Mouse (Mus musculus) CH12.LX (cell line): ENCODE data around the gene Khk. TPM values are rescaled to one million over a fixed set of nuclear protein-coding genes. Genes with fewer than 3 reads are reported as not detected.
A peak's percentile ranks its signal among the peaks of the same experiment; 100 is the strongest.

Experiments
- DNase-seq: peaks from one replicate; pipeline ENCODE4 v3.0.0-alpha.2; 2013; ENCODE audit errors: extremely low read depth
- H3K27ac ChIP-seq: 2 replicates; pipeline ENCODE4 v1.5.1; 2012; ENCODE audit warnings: low read depth, mild to moderate bottlenecking, control low read depth, moderate library complexity; ENCODE audit not compliant: insufficient read depth
- H3K27me3 ChIP-seq: replicated peaks from 2 replicates; pipeline ENCODE3; 2012; ENCODE audit warnings: inconsistent platforms
- H3K36me3 ChIP-seq, 2 experiments: replicated peaks in 1 of 2; 2 replicates each; pipeline versions ENCODE3 to v1.6.1; 2012; ENCODE audit warnings: inconsistent platforms in 1 of 2, low read length in 1 of 2, mild to moderate bottlenecking in 1 of 2, mixed read lengths in 1 of 2, moderate library complexity in 1 of 2; ENCODE audit not compliant: control insufficient read depth in 1 of 2, insufficient read depth in 1 of 2
- H3K4me1 ChIP-seq, 2 experiments: 2 replicates each; pipeline ENCODE4 v1.6.1; 2012; ENCODE audit warnings: inconsistent platforms in 1 of 2, moderate library complexity in 1 of 2; ENCODE audit not compliant: insufficient read depth in 2 of 2, control insufficient read depth in 1 of 2
- H3K4me2 ChIP-seq: 2 replicates; pipeline ENCODE4 v1.6.1; 2012; ENCODE audit warnings: low read depth, mild to moderate bottlenecking, control low read depth; ENCODE audit not compliant: poor library complexity, insufficient read depth, severe bottlenecking
- H3K4me3 ChIP-seq, 3 experiments: fragments of 150-350 bp in 1 of 3; sonication (generic) in 1 of 3; replicated peaks in 1 of 3; 2 replicates each; pipeline versions ENCODE3 to v1.5.1; 2011 to 2012; ENCODE audit warnings: low read depth in 2 of 3, low read length in 2 of 3, mild to moderate bottlenecking in 2 of 3, moderate library complexity in 2 of 3, control low read depth in 1 of 3, improper control_type of control experiment in 1 of 3, inconsistent platforms in 1 of 3, mixed read lengths in 1 of 3; ENCODE audit not compliant: poor library complexity in 1 of 3
- H3K79me2 ChIP-seq: replicated peaks from 2 replicates; pipeline ENCODE4 v1.6.1; 2012; ENCODE audit warnings: mild to moderate bottlenecking, moderate library complexity; ENCODE audit not compliant: control insufficient read depth, poor library complexity, insufficient read depth, severe bottlenecking; ENCODE audit errors: extremely low read depth
- H3K9ac ChIP-seq: 2 replicates; pipeline ENCODE4 v1.6.1; 2012; ENCODE audit warnings: low read depth, mild to moderate bottlenecking, control low read depth, moderate library complexity; ENCODE audit not compliant: insufficient read depth
- H3K9me3 ChIP-seq: replicated peaks from 2 replicates; pipeline ENCODE3; 2012; ENCODE audit warnings: low read length, inconsistent platforms, mixed read lengths
- BHLHE40 ChIP-seq: IDR thresholded peaks from 2 replicates; pipeline ENCODE4 v1.6.1; 2011; ENCODE audit warnings: mild to moderate bottlenecking, low read depth, low read length, improper control_type of control experiment
- CHD1 ChIP-seq: IDR thresholded peaks from 2 replicates; pipeline ENCODE4 v1.6.1; 2012; ENCODE audit warnings: low read depth, low read length, improper control_type of control experiment, inconsistent platforms
- ETS1 ChIP-seq: conservative IDR thresholded peaks from 2 replicates; pipeline ENCODE4 v1.6.1; 2012; ENCODE audit warnings: low read depth, mild to moderate bottlenecking, inconsistent platforms, low read length, improper control_type of control experiment, moderate library complexity
- IRF4 ChIP-seq: IDR thresholded peaks from 2 replicates; pipeline ENCODE4 v1.6.1; 2014; ENCODE audit warnings: low read depth, mild to moderate bottlenecking, inconsistent platforms, low read length, improper control_type of control experiment
- MAFK ChIP-seq: IDR thresholded peaks from 2 replicates; pipeline ENCODE4 v1.6.1; 2011; ENCODE audit warnings: low read length, improper control_type of control experiment; ENCODE audit not compliant: insufficient replicate concordance
- MXI1 ChIP-seq: IDR thresholded peaks from 2 replicates; pipeline ENCODE4 v1.6.1; 2011; ENCODE audit warnings: mild to moderate bottlenecking, low read depth, low read length, improper control_type of control experiment
- MYC ChIP-seq: IDR thresholded peaks from 2 replicates; pipeline ENCODE4 v1.6.1; 2011; ENCODE audit warnings: low read depth, mild to moderate bottlenecking, improper control_type of control experiment, low read length
- NELFE ChIP-seq: IDR thresholded peaks from 2 replicates; pipeline ENCODE4 v1.6.1; 2011; ENCODE audit warnings: low read depth, low read length, improper control_type of control experiment
- PAX5 ChIP-seq: IDR thresholded peaks from 2 replicates; pipeline ENCODE4 v1.6.1; 2012; ENCODE audit warnings: low read length, inconsistent platforms, mixed read lengths
- TCF12 ChIP-seq: IDR thresholded peaks from 2 replicates; pipeline ENCODE4 v1.6.1; 2014; ENCODE audit warnings: low read depth, mild to moderate bottlenecking, inconsistent platforms, low read length, improper control_type of control experiment
- USF1 ChIP-seq: IDR thresholded peaks from 2 replicates; pipeline ENCODE4 v1.6.1; 2014; ENCODE audit warnings: low read depth, mild to moderate bottlenecking, inconsistent platforms, low read length, improper control_type of control experiment
- ZC3H11A ChIP-seq: IDR thresholded peaks from 2 replicates; pipeline ENCODE4 v1.6.1; 2012; ENCODE audit warnings: low read depth, mild to moderate bottlenecking, inconsistent platforms, low read length, improper control_type of control experiment
- ZMIZ1 ChIP-seq: IDR thresholded peaks from 2 replicates; pipeline ENCODE4 v1.6.1; 2012; ENCODE audit warnings: low read depth, mild to moderate bottlenecking, inconsistent platforms, low read length, improper control_type of control experiment
- ZNF384 ChIP-seq: IDR thresholded peaks from 2 replicates; pipeline ENCODE4 v1.6.1; 2012; ENCODE audit warnings: low read depth, low read length, improper control_type of control experiment, inconsistent platforms
- dilution Hi-C: fragments of 300-500 bp; cut with MboI; formaldehyde crosslinking; loops from 2 replicates; pipeline ENCODE4 v1.14.3; 2020; ENCODE audit warnings: low sequenced_read_pairs; ENCODE audit not compliant: extremely low pct_unique_long_range_greater_than_20kb, extremely low pct_ligation_motif_present
- in situ Hi-C: fragments of 300-500 bp; cut with MboI; formaldehyde crosslinking; loops from 3 replicates; pipeline ENCODE4 v1.14.3; 2019; ENCODE audit warnings: low sequenced_read_pairs, low pct_ligation_motif_present, low pct_unique_long_range_greater_than_20kb, mixed read lengths
- polyA plus RNA-seq: library from polyadenylated mRNA; unstranded; fragments of >175 nt; gene quantifications from 2 replicates; pipeline ENCODE4 v1.2.1, GENCODE M21; 2012; ENCODE audit warnings: low read depth; ENCODE audit not compliant: insufficient read length
- total RNA-seq, 2 experiments: library from RNA; depleted of rRNA; stranded (reverse); fragments of 300-350 nt in 1 of 2; fragments of >200 nt in 1 of 2; gene quantifications; 2 replicates each; pipeline ENCODE4 v1.2.3; 2012 to 2014

The Khk gene
- total and polyA plus RNA-seq, 3 experiments: 2.5 to 5.7 (median 3.7) TPM

GRCm38 (mm10) chr5:30959966-30960501 is 38.8 kb downstream of the Khk start, which contains the start of gene Preb (continued):
- TF ChIP-seq IRF4: 0 out of 2 replicates have a peak, but pooled peaks have one; percentile 50
- peak; percentile 37; the same call in 1 of the 2 replicates for TF ChIP-seq MYC
- TF ChIP-seq ETS1: no peak
- TF ChIP-seq ZNF384: no peak
- peak; percentile 81 for TF ChIP-seq ZMIZ1
- TF ChIP-seq USF1: no peak
- peak; percentile 96 for TF ChIP-seq NELFE
- TF ChIP-seq MXI1: 0 out of 2 replicates have a peak, but pooled peaks have one; percentile 40
- TF ChIP-seq PAX5: no peak
- no peak for TF ChIP-seq CHD1
- TF ChIP-seq TCF12: peak; percentile 82

- Histone ChIP-seq H3K36me3 (peaks cover 19 to 23% of the 10 kb centered on the region in 2 experiments), H3K4me1 (peaks cover 14 to 35% of the 10 kb centered on the region in 2 experiments), H3K79me2 (peaks cover 18% of the 10 kb centered on the region), H3K4me2 (no peak overlapping the region), H3K27ac (no peak overlapping the region), H3K27me3 (peaks cover 8% of the 10 kb centered on the region), H3K4me3 (peak overlapping the region in 1 of 3 experiments; percentile 97), H3K9ac (peak overlapping the region; percentile 75; the same call in 1 of the 2 replicates), H3K9me3 (peaks cover 10% of the 10 kb centered on the region)
- no peak for DNase-seq
- TF ChIP-seq ZC3H11A: no peak
- peak; percentile 9; the same call in 1 of the 2 replicates for TF ChIP-seq USF1
- dilution Hi-C loops: no loop called here
- in situ Hi-C loops: no loop called here
Measured at GRCm38 (mm10) chr5:30960814-30961213, 39.6 kb downstream of the Khk start.

GRCm38 (mm10) chr5:30961545-30962505 is 40.6 kb downstream of the Khk start:
- H3K9me3 ChIP-seq: peaks cover 10% of the 10 kb centered on the region
- H3K4me3 ChIP-seq: no peak overlapping the region
- DNase-seq: peak; percentile 35
- H3K27ac ChIP-seq: no peak overlapping the region
- H3K27me3 ChIP-seq: peaks cover 9% of the 10 kb centered on the region
- dilution Hi-C loops (no loop called here), in situ Hi-C loops (no loop called here)
- no peak overlapping the region for H3K9ac ChIP-seq
- peaks cover 14 to 35% of the 10 kb centered on the region in 2 experiments for H3K4me1 ChIP-seq
- peaks cover 18% of the 10 kb centered on the region for H3K79me2 ChIP-seq
- TF ChIP-seq MAFK (no peak), BHLHE40 (0 out of 2 replicates have a peak, but pooled peaks have one; percentile 22)
- peaks cover 15 to 19% of the 10 kb centered on the region in 2 experiments for H3K36me3 ChIP-seq
- H3K4me2 ChIP-seq: no peak overlapping the region; the same call in 1 of the 2 replicates
